ENCODE assay signal across 9 mouse cellular contexts in genomic region chr4:155653451-155654182, GRCm38 (mm10). TPM values are rescaled to one million over a fixed set of nuclear protein-coding genes. Genes with fewer than 3 reads are reported as not detected.
DNase-seq lines count a peak whose midpoint lies in the region; ATAC-seq and TF ChIP-seq lines count a peak whose summit lies in the region.
"Had no signal": no experiment of that assay in that cellular context is flagged by ENCODE, and none has a peak within 500 bp of the region (broad histone marks: within the 10 kb centered on the region; RNA-seq: fewer than 3 reads in every experiment).

No protein-coding gene starts in this region.

- peaks cover 47% of the 10 kb centered on the region for H3K36me3 ChIP-seq in forebrain, embryonic 10.5 days (replicated peaks)
- H3K36me3 ChIP-seq in hindbrain, postnatal 0 days (ENCODE audit: insufficient read depth, low read length), result peaks cover 41% of the 10 kb centered on the region
- H3K36me3 ChIP-seq in lung, embryonic 16.5 days (ENCODE audit: control insufficient read depth, insufficient read depth, low read length), result peaks cover 27% of the 10 kb centered on the region
- peaks cover 41% of the 10 kb centered on the region for H3K36me3 ChIP-seq in stomach, embryonic 14.5 days (ENCODE audit: control insufficient read depth, insufficient read depth, low read length)

- DNase-seq in heart, adult 18-20 months, result peak; percentile 31 to 52
- no peak for DNase-seq in heart, postnatal 25 days (ENCODE audit: low spot score)
- DNase-seq in R1 (ENCODE audit: low read depth, low spot score), result peak; percentile 61
- DNase-seq in forebrain, embryonic 10.5 days (ENCODE audit: extremely low spot score, low spot score), result peak; percentile 55
- peak; percentile 33 for DNase-seq in hindbrain, postnatal 0 days (ENCODE audit: low spot score)
- DNase-seq in adrenal gland, adult 18-20 months (ENCODE audit: low spot score in 2 of 2), result no peak

- H3K27ac ChIP-seq in forebrain, embryonic 10.5 days, result peak overlapping the region; percentile 48; the same call in 1 of the 2 replicates
- no peak overlapping the region for H3K27ac ChIP-seq in hindbrain, postnatal 0 days
- 0 out of 2 replicates have a peak overlapping the region, but pooled peaks have one; percentile 10 for H3K27ac ChIP-seq in lung, embryonic 16.5 days (ENCODE audit: low read length)
- H3K27ac ChIP-seq in stomach, embryonic 14.5 days (ENCODE audit: low read length), result peak overlapping the region; percentile 61

- H3K27me3 ChIP-seq in forebrain, embryonic 10.5 days (ENCODE audit: poor library complexity, severe bottlenecking), result peaks cover 73% of the 10 kb centered on the region
- peaks cover 17% of the 10 kb centered on the region; the same call in 1 of the 2 replicates for H3K27me3 ChIP-seq in hindbrain, postnatal 0 days (ENCODE audit: insufficient read depth, low read length)
- H3K27me3 ChIP-seq in lung, embryonic 16.5 days (ENCODE audit: control insufficient read depth, insufficient read depth, low read depth, low read length), result peaks cover 11% of the 10 kb centered on the region
- peaks cover 7% of the 10 kb centered on the region; the same call in 1 of the 2 replicates for H3K27me3 ChIP-seq in stomach, embryonic 14.5 days (ENCODE audit: control insufficient read depth, insufficient read depth, low read length)

- ATAC-seq in hindbrain, postnatal 0 days, result no peak
- peak; percentile 24 for ATAC-seq in lung, embryonic 16.5 days (ENCODE audit: low read depth)
- peak; percentile 1; the same call in 1 of the 2 replicates for ATAC-seq in stomach, embryonic 14.5 days (ENCODE audit: insufficient number of reproducible peaks, insufficient read depth, low FRiP score, low read depth)

- H3K9me3 ChIP-seq in forebrain, embryonic 10.5 days, result no peaks in the 10 kb centered on the region
- H3K9me3 ChIP-seq in hindbrain, postnatal 0 days (ENCODE audit: low read length), result no peaks in the 10 kb centered on the region
- H3K9me3 ChIP-seq in lung, embryonic 16.5 days (ENCODE audit: control insufficient read depth, low read length), result no peaks in the 10 kb centered on the region
- no peaks in the 10 kb centered on the region for H3K9me3 ChIP-seq in stomach, embryonic 14.5 days (ENCODE audit: control insufficient read depth, low read depth, low read length)

- peak overlapping the region; percentile 45; the same call in 1 of the 2 replicates for H3K9ac ChIP-seq in hindbrain, postnatal 0 days (replicated peaks; ENCODE audit: low read length)
- peak overlapping the region; percentile 69 for H3K9ac ChIP-seq in lung, embryonic 16.5 days (ENCODE audit: low read length)
- peak overlapping the region; percentile 36; the same call in 1 of the 2 replicates for H3K9ac ChIP-seq in stomach, embryonic 14.5 days (replicated peaks; ENCODE audit: low read depth, low read length)

- peaks cover 41% of the 10 kb centered on the region for H3K4me1 ChIP-seq in forebrain, embryonic 10.5 days
- H3K4me1 ChIP-seq in hindbrain, postnatal 0 days (ENCODE audit: insufficient read depth, low read length), result peaks cover 10% of the 10 kb centered on the region; the same call in 1 of the 2 replicates
- H3K4me1 ChIP-seq in lung, embryonic 16.5 days (replicated peaks; ENCODE audit: control insufficient read depth, insufficient read depth, low read length), result peaks cover 41% of the 10 kb centered on the region
- peaks cover 34% of the 10 kb centered on the region for H3K4me1 ChIP-seq in stomach, embryonic 14.5 days (ENCODE audit: control insufficient read depth, insufficient read depth, low read length)

- peak overlapping the region; percentile 51 for H3K4me3 ChIP-seq in forebrain, embryonic 10.5 days
- H3K4me3 ChIP-seq in hindbrain, postnatal 0 days (ENCODE audit: low read length), result peak overlapping the region; percentile 37
- peak overlapping the region; percentile 54 for H3K4me3 ChIP-seq in lung, embryonic 16.5 days (ENCODE audit: low read length)
- H3K4me3 ChIP-seq in stomach, embryonic 14.5 days (ENCODE audit: low read depth, low read length), result peak overlapping the region; percentile 39

- H3K4me2 ChIP-seq in hindbrain, postnatal 0 days (ENCODE audit: low read depth, low read length), result peak overlapping the region; percentile 72
- H3K4me2 ChIP-seq in lung, embryonic 16.5 days (ENCODE audit: low read depth, low read length), result peak overlapping the region; percentile 76
- peak overlapping the region; percentile 86 for H3K4me2 ChIP-seq in stomach, embryonic 14.5 days (replicated peaks; ENCODE audit: low read depth, low read length)

- WGBS in forebrain, embryonic 10.5 days, result 2% methylated on average over 31 of the region's 31 CpGs
- 8% methylated on average over 31 of the region's 31 CpGs for WGBS in hindbrain, postnatal 0 days
- WGBS in lung, embryonic 16.5 days, result 2% methylated on average over 31 of the region's 31 CpGs
- 2% methylated on average over 31 of the region's 31 CpGs for WGBS in stomach, embryonic 14.5 days

- intact Hi-C loops in heart, postnatal 25 days (cut with DNase I), result no loop called here

- peak; percentile 45 for TF ChIP-seq CTCF in hindbrain, postnatal 0 days (IDR thresholded peaks at IDR 0.05; ENCODE audit: low read depth)

RNA-seq across cellular contexts. Expression of gene Mmp23, which starts 0.4 kb away (rescaled TPM):
- total RNA-seq in heart, adult 18-20 months (2021), result 1 to 10 TPM; 7.0 to 7.2 TPM
- 1 to 10 TPM; 8.5 to 8.6 TPM for total RNA-seq in heart, postnatal 25 days (2021)
- 1.8 and 2.8 TPM in 2 replicates for polyA plus RNA-seq in forebrain, embryonic 10.5 days (2016; fragmentation: Nextera tagmentation; extraction: Ambion mirVana)
- total RNA-seq in hindbrain, postnatal 0 days (2014; rRNA removed), result 6.1 and 13.5 TPM in 2 replicates
- polyA plus RNA-seq in hindbrain, postnatal 0 days (2015; fragmentation: Nextera tagmentation; extraction: Ambion mirVana), result 4.2 and 5.7 TPM in 2 replicates
- polyA plus RNA-seq in lung, embryonic 16.5 days (2015; fragmentation: Nextera tagmentation; extraction: Ambion mirVana), result 43.3 and 47.2 TPM in 2 replicates
- 25.0 and 26.3 TPM in 2 replicates for polyA plus RNA-seq in stomach, embryonic 14.5 days (2014; fragmentation: Nextera tagmentation; extraction: Ambion mirVana)
- total RNA-seq in adrenal gland, adult 18-20 months (2021), result 10 to 100 TPM in 1 of 2 experiments, 1 to 10 TPM in 1; 5.6 to 12.8 TPM

RNA-seq across cellular contexts. Expression of gene Gm10563, which starts 8.4 kb away (rescaled TPM):
- total RNA-seq in heart, adult 18-20 months (2021), result not detected
- not detected for total RNA-seq in heart, postnatal 25 days (2021)
- not detected in 2 replicates for polyA plus RNA-seq in forebrain, embryonic 10.5 days (2016; fragmentation: Nextera tagmentation; extraction: Ambion mirVana)
- not detected in 2 replicates for total RNA-seq in hindbrain, postnatal 0 days (2014; rRNA removed)
- polyA plus RNA-seq in hindbrain, postnatal 0 days (2015; fragmentation: Nextera tagmentation; extraction: Ambion mirVana), result not detected in 2 replicates
- polyA plus RNA-seq in lung, embryonic 16.5 days (2015; fragmentation: Nextera tagmentation; extraction: Ambion mirVana), result not detected in 2 replicates
- not detected in 2 replicates for polyA plus RNA-seq in stomach, embryonic 14.5 days (2014; fragmentation: Nextera tagmentation; extraction: Ambion mirVana)
- not detected for total RNA-seq in adrenal gland, adult 18-20 months (2021)
- polyA plus RNA-seq: large intestine, adult 2 months had no signal

RNA-seq across cellular contexts. Expression of gene Mib2, which starts 15.4 kb away (rescaled TPM):
- 10 to 100 TPM; 24.1 to 24.7 TPM for total RNA-seq in heart, adult 18-20 months (2021)
- 10 to 100 TPM; 23.0 to 28.0 TPM for total RNA-seq in heart, postnatal 25 days (2021)
- 16.8 and 18.3 TPM in 2 replicates for polyA plus RNA-seq in forebrain, embryonic 10.5 days (2016; fragmentation: Nextera tagmentation; extraction: Ambion mirVana)
- 109 and 127 TPM in 2 replicates for total RNA-seq in hindbrain, postnatal 0 days (2014; rRNA removed)
- polyA plus RNA-seq in hindbrain, postnatal 0 days (2015; fragmentation: Nextera tagmentation; extraction: Ambion mirVana), result 40.6 and 44.1 TPM in 2 replicates
- 27.8 and 31.9 TPM in 2 replicates for polyA plus RNA-seq in lung, embryonic 16.5 days (2015; fragmentation: Nextera tagmentation; extraction: Ambion mirVana)
- polyA plus RNA-seq in stomach, embryonic 14.5 days (2014; fragmentation: Nextera tagmentation; extraction: Ambion mirVana), result 18.9 and 21.9 TPM in 2 replicates
- total RNA-seq in adrenal gland, adult 18-20 months (2021), result 10 to 100 TPM; 57.1 to 59.7 TPM

RNA-seq across cellular contexts. Expression of gene Cdk11b, which starts 29.0 kb away (rescaled TPM):
- 10 to 100 TPM; 26.4 to 26.7 TPM for total RNA-seq in heart, adult 18-20 months (2021)
- 10 to 100 TPM; 29.2 to 30.3 TPM for total RNA-seq in heart, postnatal 25 days (2021)
- 83.9 and 86.7 TPM in 2 replicates for polyA plus RNA-seq in forebrain, embryonic 10.5 days (2016; fragmentation: Nextera tagmentation; extraction: Ambion mirVana)
- 16.5 and 21.4 TPM in 2 replicates for total RNA-seq in hindbrain, postnatal 0 days (2014; rRNA removed)
- polyA plus RNA-seq in hindbrain, postnatal 0 days (2015; fragmentation: Nextera tagmentation; extraction: Ambion mirVana), result 65.5 and 74.3 TPM in 2 replicates
- 51.8 and 54.6 TPM in 2 replicates for polyA plus RNA-seq in lung, embryonic 16.5 days (2015; fragmentation: Nextera tagmentation; extraction: Ambion mirVana)
- polyA plus RNA-seq in stomach, embryonic 14.5 days (2014; fragmentation: Nextera tagmentation; extraction: Ambion mirVana), result 57.0 and 57.3 TPM in 2 replicates
- 10 to 100 TPM; 56.8 to 62.0 TPM for total RNA-seq in adrenal gland, adult 18-20 months (2021)

RNA-seq across cellular contexts. Expression of gene Fndc10, which starts 40.5 kb away (rescaled TPM):
- total RNA-seq in heart, adult 18-20 months (2021), result 1 to 10 TPM; 1.1 to 1.8 TPM
- total RNA-seq in heart, postnatal 25 days (2021), result 1 to 10 TPM; 1.2 TPM
- 0.64 and 0.67 TPM in 2 replicates for polyA plus RNA-seq in forebrain, embryonic 10.5 days (2016; fragmentation: Nextera tagmentation; extraction: Ambion mirVana)
- 50.5 and 52.0 TPM in 2 replicates for total RNA-seq in hindbrain, postnatal 0 days (2014; rRNA removed)
- polyA plus RNA-seq in hindbrain, postnatal 0 days (2015; fragmentation: Nextera tagmentation; extraction: Ambion mirVana), result 26.0 and 26.5 TPM in 2 replicates
- polyA plus RNA-seq in lung, embryonic 16.5 days (2015; fragmentation: Nextera tagmentation; extraction: Ambion mirVana), result 1.3 and 1.4 TPM in 2 replicates
- 3.1 and 3.2 TPM in 2 replicates for polyA plus RNA-seq in stomach, embryonic 14.5 days (2014; fragmentation: Nextera tagmentation; extraction: Ambion mirVana)
- 10 to 100 TPM; 31.5 to 48.1 TPM for total RNA-seq in adrenal gland, adult 18-20 months (2021)

Comparison
In these comparisons a context has a peak if more than half of its experiments do, and no peak if none do; other contexts are left out.
1. DNase-seq: peak in heart, adult 18-20 months (2 of 2), R1 (single experiment), forebrain, embryonic 10.5 days (single experiment) and hindbrain, postnatal 0 days (single experiment); none in heart, postnatal 25 days (single experiment) and adrenal gland, adult 18-20 months (0 of 2).
2. Peak in every context shown above with its lines, with median percentiles within 50 percentile points of each other: H3K4me3 ChIP-seq, H3K4me2 ChIP-seq and H3K9ac ChIP-seq.